Mouse (Mus musculus): ENCODE results near the gene Mslnl. TPM values are rescaled to one million over a fixed set of nuclear protein-coding genes. Genes with fewer than 3 reads are reported as not detected.

The Mslnl gene
- not detected for polyA plus RNA-seq (2014; fragmentation: Illumina TruSeq; extraction: RNeasy Lipid Tissue Mini Kit (QIAGEN cat#74804); ENCODE audit: low read depth, low replicate concordance)

GRCm38 (mm10) chr17:25735745-25736144, at the start of gene Mslnl:
Gene Mslnl, plus strand, starts transcription at chr17:25736042.

GRCm38 (mm10) chr17:25716711-25717637, 18.9 kb upstream of the Mslnl start, which contains the start of gene Gng13:
Gene Gng13, plus strand, starts transcription at chr17:25717171.

DNA sequence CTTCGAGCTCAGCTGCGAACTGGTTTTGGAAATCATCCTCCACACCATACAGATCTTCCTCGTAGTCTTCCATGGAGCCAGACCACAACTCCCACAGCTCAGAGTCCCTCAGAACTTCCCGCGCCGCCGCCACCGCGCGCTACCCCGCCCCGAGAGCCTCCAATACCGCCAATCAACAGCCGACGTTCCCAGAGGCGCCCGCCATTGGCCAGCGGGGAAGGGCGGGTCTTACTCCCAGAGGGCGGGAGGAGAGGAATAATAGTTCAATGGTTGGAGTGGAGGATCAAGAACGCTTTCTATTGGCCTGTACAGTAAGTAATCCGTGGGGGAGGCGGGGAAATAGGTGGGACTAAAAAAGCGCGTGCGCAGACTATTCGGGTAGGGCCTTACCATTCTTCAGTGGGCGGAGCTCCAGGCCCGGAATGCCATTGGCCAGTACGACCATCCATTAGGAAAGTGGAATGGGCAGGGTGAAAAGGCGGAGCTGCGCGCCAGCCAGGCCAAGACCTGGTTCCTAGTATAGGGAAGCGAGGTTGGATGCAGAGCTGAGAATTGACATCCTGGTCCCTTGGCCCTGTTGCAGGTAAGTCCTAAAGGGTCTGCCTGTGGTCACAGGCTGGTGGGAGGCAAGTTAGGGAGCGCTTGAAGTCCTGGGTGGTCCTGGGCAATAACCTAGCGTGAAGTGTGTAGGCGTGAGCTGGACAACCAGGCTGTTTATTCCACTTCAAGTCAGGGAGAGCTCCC, 8.4 kb upstream of the Mslnl start, which contains the start of the genes Chtf18 and Rpusd1:
Gene Chtf18 (minus strand): TSS at position 155 of the 744 bp plus-strand sequence.
Gene Rpusd1 (plus strand): TSS at position 406 of the 744 bp plus-strand sequence.

DNA sequence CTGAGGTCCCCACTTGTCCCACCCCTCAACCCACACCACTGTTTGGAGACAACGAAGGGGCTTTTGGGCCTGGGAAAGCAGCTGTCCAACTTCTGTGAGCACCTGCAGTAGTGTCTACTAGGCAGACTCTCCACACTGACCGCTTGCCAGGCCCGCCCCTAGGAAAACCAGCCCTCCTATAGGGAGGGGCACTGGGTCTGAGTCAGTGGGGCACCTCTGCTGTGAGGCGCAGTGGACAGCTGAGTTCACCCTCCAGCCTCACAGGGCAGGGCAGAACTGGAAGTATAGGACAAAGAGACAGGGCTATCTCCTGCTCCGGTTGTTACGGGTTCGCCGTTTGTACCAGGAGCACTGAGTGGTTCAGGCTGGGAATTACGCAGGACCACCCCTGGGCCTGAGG, 18.4 kb downstream of the Mslnl start, which contains the start of gene Msln:
Gene Msln (minus strand): TSS at position 138 of the 400 bp plus-strand sequence.

GRCm38 (mm10) chr17:25773549-25774120, 37.8 kb downstream of the Mslnl start, which contains the start of gene Narfl:
Gene Narfl, plus strand, starts transcription at chr17:25773776.

DNA sequence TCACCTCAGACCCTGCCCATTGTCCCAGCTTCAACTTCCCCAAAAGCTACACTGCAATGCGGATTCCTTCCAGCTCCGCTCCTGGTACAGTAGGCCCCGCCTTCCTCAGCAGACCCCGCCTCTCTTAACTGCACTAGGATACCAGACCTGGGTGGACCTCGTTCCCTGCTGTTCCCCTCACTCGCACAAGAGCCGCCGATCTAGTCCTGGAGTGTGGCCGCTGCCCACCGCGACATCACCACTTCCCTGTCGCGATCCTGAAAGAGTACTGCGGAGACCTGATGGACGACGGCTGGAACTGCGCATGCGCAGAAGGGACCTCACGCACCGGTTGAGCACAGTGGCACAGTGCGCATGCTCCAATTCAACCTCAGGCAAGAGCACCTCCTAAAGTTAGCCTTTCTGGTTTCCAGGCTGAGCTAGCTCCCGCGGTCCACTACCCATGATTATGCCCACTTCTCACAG, 49.5 kb downstream of the Mslnl start, which contains the start of gene Haghl:
Gene Haghl (minus strand): TSS at position 393 of the 465 bp plus-strand sequence.

GRCm38 (mm10) chr17:25786280-25786679, 50.4 kb downstream of the Mslnl start, which contains the start of gene Ccdc78:
Gene Ccdc78, plus strand, starts transcription at chr17:25786580.

DNA sequence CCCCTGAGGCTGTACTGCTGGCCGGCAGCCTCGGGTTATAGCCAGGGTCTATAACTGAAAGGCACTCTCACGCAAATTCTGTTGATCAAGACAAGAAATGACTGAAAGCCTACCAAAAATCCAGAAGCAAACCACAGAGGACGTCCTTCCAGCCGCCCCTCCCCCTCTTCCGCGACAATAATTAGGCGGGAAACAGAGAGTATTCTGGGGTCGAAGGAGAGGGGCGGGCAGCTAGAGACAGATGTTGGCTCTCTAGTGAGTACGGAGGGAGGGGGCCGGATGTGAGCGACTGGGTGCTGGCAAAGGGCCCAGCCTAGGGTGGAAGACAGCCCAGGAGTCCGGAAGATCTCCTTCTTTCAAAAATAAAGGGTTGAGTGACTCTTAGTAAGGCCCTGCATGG, 56.8 kb downstream of the Mslnl start, which contains the start of gene Fam173a:
Gene Fam173a (minus strand): TSS at position 287 of the 400 bp plus-strand sequence.

GRCm38 (mm10) chr17:25795609-25796092, 59.8 kb downstream of the Mslnl start, which contains the start of gene AC134908.4:
Gene AC134908.4, minus strand, starts transcription at chr17:25795659.

GRCm38 (mm10) chr17:25796951-25797369, 61.1 kb downstream of the Mslnl start, which contains the start of gene Metrn:
Gene Metrn, minus strand, starts transcription at chr17:25797136.

Other genes starting within 250 kb of the Mslnl start
- not detected for gene Sstr5, start 238.8 kb upstream of the Mslnl start, polyA plus RNA-seq (2014; fragmentation: Illumina TruSeq; extraction: RNeasy Lipid Tissue Mini Kit (QIAGEN cat#74804); ENCODE audit: low read depth, low replicate concordance)
- 0.29 TPM for gene Sox8, start 165.4 kb upstream of the Mslnl start, polyA plus RNA-seq (2014; fragmentation: Illumina TruSeq; extraction: RNeasy Lipid Tissue Mini Kit (QIAGEN cat#74804); ENCODE audit: low read depth, low replicate concordance)
- 0.47 TPM for gene Lmf1, start 157.0 kb upstream of the Mslnl start, polyA plus RNA-seq (2014; fragmentation: Illumina TruSeq; extraction: RNeasy Lipid Tissue Mini Kit (QIAGEN cat#74804); ENCODE audit: low read depth, low replicate concordance)
- not detected for gene Gng13, start 18.9 kb upstream of the Mslnl start, polyA plus RNA-seq (2014; fragmentation: Illumina TruSeq; extraction: RNeasy Lipid Tissue Mini Kit (QIAGEN cat#74804); ENCODE audit: low read depth, low replicate concordance)
- not detected for gene Chtf18, start 8.6 kb upstream of the Mslnl start, polyA plus RNA-seq (2014; fragmentation: Illumina TruSeq; extraction: RNeasy Lipid Tissue Mini Kit (QIAGEN cat#74804); ENCODE audit: low read depth, low replicate concordance)
- not detected for gene Rpusd1, start 8.4 kb upstream of the Mslnl start, polyA plus RNA-seq (2014; fragmentation: Illumina TruSeq; extraction: RNeasy Lipid Tissue Mini Kit (QIAGEN cat#74804); ENCODE audit: low read depth, low replicate concordance)
- not detected for gene Msln, start 18.3 kb downstream of the Mslnl start, polyA plus RNA-seq (2014; fragmentation: Illumina TruSeq; extraction: RNeasy Lipid Tissue Mini Kit (QIAGEN cat#74804); ENCODE audit: low read depth, low replicate concordance)
- 3.4 TPM for gene Narfl, start 37.7 kb downstream of the Mslnl start, polyA plus RNA-seq (2014; fragmentation: Illumina TruSeq; extraction: RNeasy Lipid Tissue Mini Kit (QIAGEN cat#74804); ENCODE audit: low read depth, low replicate concordance)
- 0.64 TPM for gene Haghl, start 49.6 kb downstream of the Mslnl start, polyA plus RNA-seq (2014; fragmentation: Illumina TruSeq; extraction: RNeasy Lipid Tissue Mini Kit (QIAGEN cat#74804); ENCODE audit: low read depth, low replicate concordance)
- not detected for gene Ccdc78, start 50.5 kb downstream of the Mslnl start, polyA plus RNA-seq (2014; fragmentation: Illumina TruSeq; extraction: RNeasy Lipid Tissue Mini Kit (QIAGEN cat#74804); ENCODE audit: low read depth, low replicate concordance)
- 0.52 TPM for gene Fam173a, start 56.9 kb downstream of the Mslnl start, polyA plus RNA-seq (2014; fragmentation: Illumina TruSeq; extraction: RNeasy Lipid Tissue Mini Kit (QIAGEN cat#74804); ENCODE audit: low read depth, low replicate concordance)
- gene AC134908.4, start 59.6 kb downstream of the Mslnl start, polyA plus RNA-seq (2014; fragmentation: Illumina TruSeq; extraction: RNeasy Lipid Tissue Mini Kit (QIAGEN cat#74804); ENCODE audit: low read depth, low replicate concordance): 1.1 TPM
- gene Metrn, start 61.1 kb downstream of the Mslnl start, polyA plus RNA-seq (2014; fragmentation: Illumina TruSeq; extraction: RNeasy Lipid Tissue Mini Kit (QIAGEN cat#74804); ENCODE audit: low read depth, low replicate concordance): 0.17 TPM
- 15.0 TPM for gene Fbxl16, start 73.0 kb downstream of the Mslnl start, polyA plus RNA-seq (2014; fragmentation: Illumina TruSeq; extraction: RNeasy Lipid Tissue Mini Kit (QIAGEN cat#74804); ENCODE audit: low read depth, low replicate concordance)
- 0.47 TPM for gene Wdr24, start 87.6 kb downstream of the Mslnl start, polyA plus RNA-seq (2014; fragmentation: Illumina TruSeq; extraction: RNeasy Lipid Tissue Mini Kit (QIAGEN cat#74804); ENCODE audit: low read depth, low replicate concordance)
- gene Jmjd8, start 92.8 kb downstream of the Mslnl start, polyA plus RNA-seq (2014; fragmentation: Illumina TruSeq; extraction: RNeasy Lipid Tissue Mini Kit (QIAGEN cat#74804); ENCODE audit: low read depth, low replicate concordance): 3.6 TPM
- 8.2 TPM for gene Stub1, start 97.4 kb downstream of the Mslnl start, polyA plus RNA-seq (2014; fragmentation: Illumina TruSeq; extraction: RNeasy Lipid Tissue Mini Kit (QIAGEN cat#74804); ENCODE audit: low read depth, low replicate concordance)
- gene Rhbdl1, start 101.3 kb downstream of the Mslnl start, polyA plus RNA-seq (2014; fragmentation: Illumina TruSeq; extraction: RNeasy Lipid Tissue Mini Kit (QIAGEN cat#74804); ENCODE audit: low read depth, low replicate concordance): not detected
- gene Gm20683, start 105.7 kb downstream of the Mslnl start, polyA plus RNA-seq (2014; fragmentation: Illumina TruSeq; extraction: RNeasy Lipid Tissue Mini Kit (QIAGEN cat#74804); ENCODE audit: low read depth, low replicate concordance): not detected
- 19.9 TPM for gene Rhot2, start 108.8 kb downstream of the Mslnl start, polyA plus RNA-seq (2014; fragmentation: Illumina TruSeq; extraction: RNeasy Lipid Tissue Mini Kit (QIAGEN cat#74804); ENCODE audit: low read depth, low replicate concordance)
- gene Wdr90, start 125.5 kb downstream of the Mslnl start, polyA plus RNA-seq (2014; fragmentation: Illumina TruSeq; extraction: RNeasy Lipid Tissue Mini Kit (QIAGEN cat#74804); ENCODE audit: low read depth, low replicate concordance): 2.5 TPM
- gene Mcrip2, start 132.7 kb downstream of the Mslnl start, polyA plus RNA-seq (2014; fragmentation: Illumina TruSeq; extraction: RNeasy Lipid Tissue Mini Kit (QIAGEN cat#74804); ENCODE audit: low read depth, low replicate concordance): 5.5 TPM
- gene Mettl26, start 139.0 kb downstream of the Mslnl start, polyA plus RNA-seq (2014; fragmentation: Illumina TruSeq; extraction: RNeasy Lipid Tissue Mini Kit (QIAGEN cat#74804); ENCODE audit: low read depth, low replicate concordance): 24.4 TPM
- gene Wfikkn1, start 144.8 kb downstream of the Mslnl start, polyA plus RNA-seq (2014; fragmentation: Illumina TruSeq; extraction: RNeasy Lipid Tissue Mini Kit (QIAGEN cat#74804); ENCODE audit: low read depth, low replicate concordance): not detected
- 2.7 TPM for gene Rab40c, start 183.7 kb downstream of the Mslnl start, polyA plus RNA-seq (2014; fragmentation: Illumina TruSeq; extraction: RNeasy Lipid Tissue Mini Kit (QIAGEN cat#74804); ENCODE audit: low read depth, low replicate concordance)
- 41.2 TPM for gene Pigq, start 208.9 kb downstream of the Mslnl start, polyA plus RNA-seq (2014; fragmentation: Illumina TruSeq; extraction: RNeasy Lipid Tissue Mini Kit (QIAGEN cat#74804); ENCODE audit: low read depth, low replicate concordance)
- gene Nhlrc4, start 208.9 kb downstream of the Mslnl start, polyA plus RNA-seq (2014; fragmentation: Illumina TruSeq; extraction: RNeasy Lipid Tissue Mini Kit (QIAGEN cat#74804); ENCODE audit: low read depth, low replicate concordance): not detected
- not detected for gene A930017K11Rik, start 216.5 kb downstream of the Mslnl start, polyA plus RNA-seq (2014; fragmentation: Illumina TruSeq; extraction: RNeasy Lipid Tissue Mini Kit (QIAGEN cat#74804); ENCODE audit: low read depth, low replicate concordance)
- 0.41 TPM for gene Capn15, start 249.8 kb downstream of the Mslnl start, polyA plus RNA-seq (2014; fragmentation: Illumina TruSeq; extraction: RNeasy Lipid Tissue Mini Kit (QIAGEN cat#74804); ENCODE audit: low read depth, low replicate concordance)